Mouse (Mus musculus): ENCODE results near the gene Rnf8.

DNA sequence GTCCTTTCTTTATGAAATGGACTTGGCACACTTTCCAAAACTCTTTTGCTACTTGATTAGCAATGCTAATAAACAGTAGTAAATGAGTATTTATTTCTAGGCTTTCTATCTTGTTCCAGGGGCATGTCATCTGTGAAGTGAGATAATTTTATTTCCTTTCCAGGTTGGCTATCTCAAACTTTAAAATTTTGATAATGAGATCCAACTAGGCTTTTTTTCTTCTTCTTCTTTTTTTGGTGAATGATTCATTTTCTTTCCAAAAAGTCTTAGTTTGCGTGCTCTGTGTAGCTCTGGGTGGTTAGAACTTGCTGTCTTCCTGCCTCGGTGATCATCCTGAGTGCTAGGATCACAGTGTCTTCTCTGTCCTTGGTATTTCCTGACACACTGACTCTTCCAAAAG, 78.2 kb downstream of the Rnf8 start:
- TF ChIP-seq CTCF (conservative IDR thresholded peaks at IDR 0.05; ENCODE audit: low read length), result no peak
- no peak for TF ChIP-seq NANOG (IDR thresholded peaks at IDR 0.05; ENCODE audit: borderline replicate concordance, low read length)
- TF ChIP-seq POU5F1 (IDR thresholded peaks at IDR 0.05; ENCODE audit: borderline replicate concordance, low read length), result no peak

Data from E14TG2a.4 (cell line).